Mouse (Mus musculus): Measurements from ENCODE around the gene Slc9a3r1. TPM values are rescaled to one million over a fixed set of nuclear protein-coding genes. Genes with fewer than 3 reads are reported as not detected.
A peak's percentile ranks its signal among the peaks of the same experiment; 100 is the strongest.

Slc9a3r1 gene
- polyA plus RNA-seq, 1 experiment from 2014 or later: 51.7 TPM

- Histone ChIP-seq H3K9ac (ENCODE audit: low read length) (no peak overlapping the region), H3K27me3 (ENCODE audit: control insufficient read depth, insufficient read depth, low read length) (no peaks in the 10 kb centered on the region), H3K36me3 (ENCODE audit: control insufficient read depth, insufficient read depth) (no peaks in the 10 kb centered on the region), H3K4me1 (ENCODE audit: control insufficient read depth, insufficient read depth, low read length) (peaks cover 11% of the 10 kb centered on the region; the same call in 1 of the 2 replicates), H3K9me3 (replicated peaks; ENCODE audit: control insufficient read depth, low read length) (no peaks in the 10 kb centered on the region), H3K4me2 (ENCODE audit: low read depth, low read length) (no peak overlapping the region), H3K27ac (ENCODE audit: low read length) (no peak overlapping the region), H3K4me3 (ENCODE audit: low read length) (no peak overlapping the region)
- 57% methylated on average over 13 of the region's 13 CpGs for WGBS
- no peak for ATAC-seq (replicated peaks; ENCODE audit: extremely low read depth, insufficient read depth, low FRiP score)
Observed at GRCm38 (mm10) chr11:115212116-115212515, 49.0 kb downstream of the Slc9a3r1 start.

DNA sequence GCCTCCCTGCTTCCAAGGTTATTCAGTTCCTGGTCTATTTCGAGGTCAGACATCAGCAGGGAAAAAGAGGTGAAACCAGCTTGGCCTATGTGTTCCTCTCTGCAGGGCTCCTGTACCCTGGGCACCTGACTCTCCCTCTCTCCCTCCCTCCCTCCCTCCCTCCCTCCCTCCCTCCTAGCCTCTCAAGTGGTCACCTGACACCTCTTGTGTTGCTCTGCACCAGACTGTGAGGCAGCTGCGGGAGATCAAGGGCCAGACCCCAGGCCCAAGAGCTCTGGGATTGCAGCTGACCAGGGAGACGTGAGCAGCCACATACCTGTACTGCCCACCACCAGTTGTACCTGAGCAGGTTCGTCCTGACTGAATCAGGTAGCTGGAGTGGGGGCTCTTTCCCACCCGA, 52.0 kb downstream of the Slc9a3r1 start:
- no peak overlapping the region for H3K9ac ChIP-seq (ENCODE audit: low read length)

DNA sequence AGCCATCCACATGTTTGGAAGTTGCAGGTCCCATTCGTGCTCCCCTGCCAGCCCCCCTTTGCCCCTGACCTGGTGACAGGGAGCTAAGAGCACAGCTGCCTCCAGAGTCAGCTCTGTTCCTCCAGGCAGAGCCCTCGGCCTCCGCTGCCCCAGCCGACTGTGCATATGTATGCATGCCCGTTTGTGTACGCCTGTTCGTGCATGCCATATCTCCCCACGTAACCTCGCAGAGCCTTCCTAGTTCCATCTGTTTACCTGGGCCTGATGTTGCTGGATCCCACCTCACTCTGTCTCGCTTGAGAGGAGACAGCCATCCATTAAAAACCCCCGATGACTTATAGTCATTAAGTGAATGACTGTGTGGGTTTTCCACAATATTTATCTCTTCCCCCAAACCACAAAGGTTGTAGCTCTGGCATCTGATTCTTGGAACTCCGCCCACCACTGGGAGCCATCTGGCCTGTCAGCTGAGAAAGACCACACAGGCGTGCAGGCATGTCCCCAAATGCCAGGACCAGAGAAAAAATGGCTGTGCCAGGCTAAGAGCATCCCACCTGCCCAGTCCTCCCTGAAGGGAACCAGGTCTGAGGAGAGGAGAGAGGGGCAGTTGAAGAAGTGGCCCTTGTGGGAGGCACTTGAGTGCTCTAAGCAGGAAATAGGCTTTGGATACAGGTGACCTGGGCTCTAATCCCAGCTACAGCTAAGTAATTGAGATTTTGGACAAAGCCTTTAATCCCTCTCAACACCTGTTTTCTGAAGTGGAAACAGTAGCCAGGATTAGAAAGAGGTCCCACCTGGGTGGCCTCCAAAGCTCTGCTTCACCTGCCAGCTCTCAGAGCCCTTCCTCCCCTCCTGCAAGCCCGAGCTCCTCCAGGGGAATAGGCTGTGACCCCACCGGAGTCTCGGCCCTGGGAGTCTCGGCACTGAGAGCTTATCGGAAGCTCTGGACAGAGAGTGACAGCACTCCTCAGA, 54.6 kb downstream of the Slc9a3r1 start:
- Histone ChIP-seq H3K4me1 (ENCODE audit: control insufficient read depth, insufficient read depth, low read length) (peaks cover 44% of the 10 kb centered on the region), H3K4me3 (ENCODE audit: low read length) (no peak overlapping the region), H3K36me3 (ENCODE audit: control insufficient read depth, insufficient read depth) (no peaks in the 10 kb centered on the region), H3K9me3 (replicated peaks; ENCODE audit: control insufficient read depth, low read length) (no peaks in the 10 kb centered on the region), H3K9ac (ENCODE audit: low read length) (no peak overlapping the region), H3K4me2 (ENCODE audit: low read depth, low read length) (no peak overlapping the region), H3K27me3 (ENCODE audit: control insufficient read depth, insufficient read depth, low read length) (no peaks in the 10 kb centered on the region), H3K27ac (ENCODE audit: low read length) (peak overlapping the region; percentile 21; the same call in 1 of the 2 replicates)
- ATAC-seq (replicated peaks; ENCODE audit: extremely low read depth, insufficient read depth, low FRiP score): no peak
- WGBS: 52% methylated on average over 18 of the region's 18 CpGs

More for the DNA sequence above, 52.0 kb downstream of the Slc9a3r1 start:
- Histone ChIP-seq H3K36me3 (ENCODE audit: control insufficient read depth, insufficient read depth) (no peaks in the 10 kb centered on the region), H3K4me3 (ENCODE audit: low read length) (no peak overlapping the region), H3K27ac (ENCODE audit: low read length) (peak overlapping the region; percentile 41; the same call in 1 of the 2 replicates), H3K4me1 (ENCODE audit: control insufficient read depth, insufficient read depth, low read length) (peaks cover 31% of the 10 kb centered on the region), H3K27me3 (ENCODE audit: control insufficient read depth, insufficient read depth, low read length) (no peaks in the 10 kb centered on the region), H3K4me2 (ENCODE audit: low read depth, low read length) (no peak overlapping the region), H3K9me3 (replicated peaks; ENCODE audit: control insufficient read depth, low read length) (no peaks in the 10 kb centered on the region)
- peak; percentile 68 for ATAC-seq (replicated peaks; ENCODE audit: extremely low read depth, insufficient read depth, low FRiP score)
- 44% methylated on average over 5 of the region's 5 CpGs for WGBS

GRCm38 (mm10) chr11:115219263-115219662, 56.1 kb downstream of the Slc9a3r1 start:
- WGBS: 22% methylated on average over 9 of the region's 9 CpGs

DNA sequence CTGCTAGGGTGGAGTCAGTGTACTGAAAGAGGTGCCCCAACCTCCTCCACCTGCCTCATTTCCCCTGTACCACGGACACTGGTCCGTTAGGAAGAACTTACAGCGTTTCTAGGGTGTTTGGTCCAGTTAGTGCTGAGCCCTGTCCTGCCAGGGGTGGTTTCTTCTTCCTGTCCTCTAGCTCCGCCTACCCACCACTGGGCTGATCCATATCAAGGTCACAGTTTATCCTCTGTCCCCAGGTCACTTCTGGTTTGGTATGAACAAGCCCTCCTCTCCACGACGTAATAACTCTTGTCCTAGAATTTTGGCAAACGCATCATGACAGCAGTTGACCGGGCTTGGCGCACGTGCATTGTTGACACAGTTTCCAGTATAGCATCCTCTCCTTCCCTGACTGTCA, 56.5 kb downstream of the Slc9a3r1 start:
- Histone ChIP-seq H3K36me3 (ENCODE audit: control insufficient read depth, insufficient read depth) (no peaks in the 10 kb centered on the region), H3K4me1 (ENCODE audit: control insufficient read depth, insufficient read depth, low read length) (peaks cover 63% of the 10 kb centered on the region), H3K4me2 (ENCODE audit: low read depth, low read length) (no peak overlapping the region; the same call in 1 of the 2 replicates), H3K27ac (ENCODE audit: low read length) (peak overlapping the region; percentile 41), H3K27me3 (ENCODE audit: control insufficient read depth, insufficient read depth, low read length) (no peaks in the 10 kb centered on the region), H3K9ac (ENCODE audit: low read length) (peak overlapping the region; percentile 6; the same call in 1 of the 2 replicates), H3K4me3 (ENCODE audit: low read length) (no peak overlapping the region), H3K9me3 (replicated peaks; ENCODE audit: control insufficient read depth, low read length) (no peaks in the 10 kb centered on the region)
- no peak for ATAC-seq (replicated peaks; ENCODE audit: extremely low read depth, insufficient read depth, low FRiP score)
- 79% methylated on average over 10 of the region's 10 CpGs for WGBS

More at GRCm38 (mm10) chr11:115219263-115219662, 56.1 kb downstream of the Slc9a3r1 start:
- ATAC-seq (replicated peaks; ENCODE audit: extremely low read depth, insufficient read depth, low FRiP score): peak; percentile 10; the same call in 1 of the 2 replicates
- no peaks in the 10 kb centered on the region for H3K9me3 ChIP-seq (replicated peaks; ENCODE audit: control insufficient read depth, low read length)
- H3K4me3 ChIP-seq (ENCODE audit: low read length): no peak overlapping the region
- H3K27me3 ChIP-seq (ENCODE audit: control insufficient read depth, insufficient read depth, low read length): no peaks in the 10 kb centered on the region
- no peaks in the 10 kb centered on the region for H3K36me3 ChIP-seq (ENCODE audit: control insufficient read depth, insufficient read depth)
- peak overlapping the region; percentile 6; the same call in 1 of the 2 replicates for H3K9ac ChIP-seq (ENCODE audit: low read length)
- H3K4me1 ChIP-seq (ENCODE audit: control insufficient read depth, insufficient read depth, low read length): peaks cover 59% of the 10 kb centered on the region
- H3K27ac ChIP-seq (ENCODE audit: low read length): peak overlapping the region; percentile 41
- H3K4me2 ChIP-seq (ENCODE audit: low read depth, low read length): no peak overlapping the region; the same call in 1 of the 2 replicates

- Histone ChIP-seq H3K9me3 (replicated peaks; ENCODE audit: control insufficient read depth, low read length) (no peaks in the 10 kb centered on the region), H3K4me1 (ENCODE audit: control insufficient read depth, insufficient read depth, low read length) (peaks cover 70% of the 10 kb centered on the region), H3K4me2 (ENCODE audit: low read depth, low read length) (peak overlapping the region; percentile 48), H3K27me3 (ENCODE audit: control insufficient read depth, insufficient read depth, low read length) (no peaks in the 10 kb centered on the region), H3K27ac (ENCODE audit: low read length) (peak overlapping the region; percentile 81), H3K4me3 (ENCODE audit: low read length) (0 out of 2 replicates have a peak overlapping the region, but pooled peaks have one; percentile 6), H3K9ac (ENCODE audit: low read length) (peak overlapping the region; percentile 42), H3K36me3 (ENCODE audit: control insufficient read depth, insufficient read depth) (no peaks in the 10 kb centered on the region)
- 23% methylated on average over 12 of the region's 12 CpGs for WGBS
- ATAC-seq (replicated peaks; ENCODE audit: extremely low read depth, insufficient read depth, low FRiP score): peak; percentile 43
Observed at GRCm38 (mm10) chr11:115222077-115222476, 58.9 kb downstream of the Slc9a3r1 start.

GRCm38 (mm10) chr11:115222570-115222969, 59.4 kb downstream of the Slc9a3r1 start:
- H3K27ac ChIP-seq (ENCODE audit: low read length): peak overlapping the region; percentile 81
- H3K4me2 ChIP-seq (ENCODE audit: low read depth, low read length): peak overlapping the region; percentile 48
- ATAC-seq (replicated peaks; ENCODE audit: extremely low read depth, insufficient read depth, low FRiP score): peak; percentile 43
- 0 out of 2 replicates have a peak overlapping the region, but pooled peaks have one; percentile 6 for H3K4me3 ChIP-seq (ENCODE audit: low read length)
- WGBS: 5% methylated on average over 5 of the region's 5 CpGs
- H3K27me3 ChIP-seq (ENCODE audit: control insufficient read depth, insufficient read depth, low read length): no peaks in the 10 kb centered on the region
- no peaks in the 10 kb centered on the region for H3K9me3 ChIP-seq (replicated peaks; ENCODE audit: control insufficient read depth, low read length)
- H3K36me3 ChIP-seq (ENCODE audit: control insufficient read depth, insufficient read depth): no peaks in the 10 kb centered on the region
- H3K9ac ChIP-seq (ENCODE audit: low read length): peak overlapping the region; percentile 42
- peaks cover 71% of the 10 kb centered on the region for H3K4me1 ChIP-seq (ENCODE audit: control insufficient read depth, insufficient read depth, low read length)

DNA sequence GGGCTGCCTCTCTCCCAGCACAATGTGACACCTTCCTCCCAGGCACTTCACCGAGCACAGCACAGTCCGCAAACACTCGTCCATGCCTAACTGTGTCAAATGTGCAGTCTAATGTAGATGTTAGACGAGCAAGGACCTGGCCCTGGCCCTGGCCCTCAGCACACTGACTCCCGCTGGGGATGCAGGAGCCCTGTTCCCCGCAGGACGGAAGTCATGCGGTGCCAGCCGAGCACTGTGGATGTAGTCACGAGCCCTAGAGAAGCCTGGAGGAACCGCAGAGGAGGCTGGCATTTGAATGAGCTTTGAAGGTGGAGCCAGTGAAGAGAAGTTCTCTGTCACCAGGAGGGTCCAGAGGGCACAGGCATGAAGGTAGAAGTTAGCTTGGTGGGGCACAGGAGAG, 60.3 kb downstream of the Slc9a3r1 start:
- WGBS: 39% methylated on average over 11 of the region's 11 CpGs

DNA sequence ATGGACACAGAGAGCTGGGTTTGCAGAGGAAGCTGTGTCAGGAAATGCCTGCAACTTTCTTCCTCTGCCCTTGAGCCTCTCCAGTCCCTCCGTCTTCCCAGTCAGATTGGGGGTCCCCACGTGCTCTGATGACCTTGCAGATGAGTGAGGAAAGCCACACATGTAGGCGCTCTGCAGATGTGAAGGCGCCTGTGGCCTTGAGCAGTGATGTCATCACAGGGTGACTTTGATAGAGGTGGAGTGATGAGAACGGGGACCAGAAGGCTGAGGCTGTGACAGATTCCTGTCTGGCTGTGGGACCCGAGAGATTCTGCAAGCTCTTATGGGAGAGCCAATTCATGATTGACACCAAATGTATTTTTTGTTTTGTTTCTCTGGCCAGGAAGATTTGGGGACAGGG, 60.7 kb downstream of the Slc9a3r1 start:
- Histone ChIP-seq H3K4me2 (ENCODE audit: low read depth, low read length) (no peak overlapping the region), H3K4me3 (ENCODE audit: low read length) (no peak overlapping the region), H3K27me3 (ENCODE audit: control insufficient read depth, insufficient read depth, low read length) (no peaks in the 10 kb centered on the region), H3K4me1 (ENCODE audit: control insufficient read depth, insufficient read depth, low read length) (peaks cover 68% of the 10 kb centered on the region), H3K9ac (ENCODE audit: low read length) (peak overlapping the region; percentile 18; the same call in 1 of the 2 replicates), H3K27ac (ENCODE audit: low read length) (0 out of 2 replicates have a peak overlapping the region, but pooled peaks have one; percentile 38), H3K36me3 (ENCODE audit: control insufficient read depth, insufficient read depth) (no peaks in the 10 kb centered on the region), H3K9me3 (replicated peaks; ENCODE audit: control insufficient read depth, low read length) (no peaks in the 10 kb centered on the region)
- no peak for ATAC-seq (replicated peaks; ENCODE audit: extremely low read depth, insufficient read depth, low FRiP score)
- 20% methylated on average over 6 of the region's 6 CpGs for WGBS

More for the DNA sequence above, 60.3 kb downstream of the Slc9a3r1 start:
- H3K4me1 ChIP-seq (ENCODE audit: control insufficient read depth, insufficient read depth, low read length): peaks cover 66% of the 10 kb centered on the region
- no peak overlapping the region for H3K4me3 ChIP-seq (ENCODE audit: low read length)
- peak overlapping the region; percentile 11; the same call in 1 of the 2 replicates for H3K9ac ChIP-seq (ENCODE audit: low read length)
- no peak overlapping the region for H3K4me2 ChIP-seq (ENCODE audit: low read depth, low read length)
- no peaks in the 10 kb centered on the region for H3K36me3 ChIP-seq (ENCODE audit: control insufficient read depth, insufficient read depth)
- H3K9me3 ChIP-seq (replicated peaks; ENCODE audit: control insufficient read depth, low read length): no peaks in the 10 kb centered on the region
- ATAC-seq (replicated peaks; ENCODE audit: extremely low read depth, insufficient read depth, low FRiP score): no peak
- 0 out of 2 replicates have a peak overlapping the region, but pooled peaks have one; percentile 38 for H3K27ac ChIP-seq (ENCODE audit: low read length)
- no peaks in the 10 kb centered on the region for H3K27me3 ChIP-seq (ENCODE audit: control insufficient read depth, insufficient read depth, low read length)

All from heart, embryonic 16.5 days (tissue).